Mouse (Mus musculus) adrenal gland, postnatal 36 days (tissue): ENCODE results near the gene Dcakd. TPM values are rescaled to one million over a fixed set of nuclear protein-coding genes. Genes with fewer than 3 reads are reported as not detected.

Experiments used
- DNase-seq, 2 experiments: peaks; one replicate each; pipeline ENCODE4 v3.0.0; 2021; ENCODE audit warnings: mixed read lengths in 1 of 2
- total RNA-seq, 2 experiments: library from RNA; stranded (reverse); gene quantifications; 2 replicates each; pipeline ENCODE4 v1.2.3; 2021

Gene Dcakd
- total RNA-seq, 2 experiments from 2014 or later, result 65.4 to 66.8 TPM

GRCm38 (mm10) chr11:103049611-103050010 lies 21.5 kb upstream of the Dcakd start:
- DNase-seq, result no peak

GRCm38 (mm10) chr11:103046286-103046685 lies 18.2 kb upstream of the Dcakd start:
- no peak for DNase-seq

GRCm38 (mm10) chr11:103043982-103044381 lies 15.8 kb upstream of the Dcakd start:
- DNase-seq, result no peak

- DNase-seq, result no peak
These were observed 14.7 kb upstream of the Dcakd start for GRCm38 (mm10) chr11:103042828-103043227.

GRCm38 (mm10) chr11:103038037-103038436 lies 9.9 kb upstream of the Dcakd start:
- no peak for DNase-seq

- DNase-seq, result no peak
These were observed 8.8 kb upstream of the Dcakd start for GRCm38 (mm10) chr11:103036881-103037465.

- DNase-seq, result no peak
These were observed 6.9 kb upstream of the Dcakd start for GRCm38 (mm10) chr11:103035007-103035406.

- DNase-seq, result peak; percentile 44 to 59
These were observed 4.9 kb upstream of the Dcakd start for GRCm38 (mm10) chr11:103033030-103033429.

- DNase-seq, result no peak
These were observed 460 bp downstream of the Dcakd start for GRCm38 (mm10) chr11:103027570-103028175.

- peak in 1 of 2 experiments; percentile 27 for DNase-seq
These were observed 1.2 kb downstream of the Dcakd start for GRCm38 (mm10) chr11:103026901-103027300.

GRCm38 (mm10) chr11:103023974-103024373 lies 4.2 kb downstream of the Dcakd start:
- DNase-seq, result no peak

GRCm38 (mm10) chr11:103020713-103021335 lies 7.3 kb downstream of the Dcakd start:
- no peak for DNase-seq

- DNase-seq, result no peak
These were observed 8.8 kb downstream of the Dcakd start for GRCm38 (mm10) chr11:103019325-103019724.

- DNase-seq, result peak in 1 of 2 experiments; percentile 46
These were observed 9.3 kb downstream of the Dcakd start for GRCm38 (mm10) chr11:103018860-103019259.

- no peak for DNase-seq
These were observed 10.5 kb downstream of the Dcakd start for GRCm38 (mm10) chr11:103017661-103018060.

GRCm38 (mm10) chr11:103016930-103017329 lies 11.2 kb downstream of the Dcakd start:
- peak; percentile 99 to 100 for DNase-seq

GRCm38 (mm10) chr11:103015881-103016825 lies 12.0 kb downstream of the Dcakd start:
- DNase-seq, result no peak

GRCm38 (mm10) chr11:103011206-103011497 lies 17.0 kb downstream of the Dcakd start:
- DNase-seq, result no peak

- no peak for DNase-seq
These were observed 17.5 kb downstream of the Dcakd start for GRCm38 (mm10) chr11:103010454-103011205.

- no peak for DNase-seq
These were observed 18.9 kb downstream of the Dcakd start for GRCm38 (mm10) chr11:103009208-103009607.

- no peak for DNase-seq
These were observed 19.6 kb downstream of the Dcakd start for GRCm38 (mm10) chr11:103008558-103008957.

GRCm38 (mm10) chr11:103007001-103007340 lies 21.2 kb downstream of the Dcakd start:
- no peak for DNase-seq
